Mouse (Mus musculus): Measurements from ENCODE around the gene Osbpl5.
A peak's percentile ranks its signal among the peaks of the same experiment; 100 is the strongest.

The Osbpl5 gene

GRCm38 (mm10) chr7:143756125-143757026, at the start of gene Osbpl5:
Osbpl5 (minus strand) TSS chr7:143756985.
- DNase-seq (ENCODE audit: low spot score) = no peak

DNA sequence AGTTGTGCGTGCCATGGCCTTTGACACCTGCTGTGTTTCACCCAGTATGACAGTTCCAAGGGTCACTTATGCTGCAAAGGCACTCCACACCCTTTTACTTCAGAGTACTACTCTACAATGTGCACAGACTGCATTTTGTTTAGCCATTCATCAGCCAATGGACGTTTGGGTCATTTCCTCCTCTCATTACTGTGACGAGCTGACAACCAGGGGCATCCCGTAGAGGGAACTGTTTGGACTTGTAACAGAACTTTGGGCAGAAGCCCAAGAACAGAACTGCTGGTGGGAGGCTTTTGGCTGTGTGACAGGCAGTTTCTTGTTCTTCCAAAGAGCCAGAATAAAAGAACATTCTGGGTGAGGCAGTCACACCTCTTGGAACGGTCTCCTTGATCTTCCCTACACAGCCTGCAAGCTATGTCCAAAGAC, 48.4 kb upstream of the Osbpl5 start:
- DNase-seq (ENCODE audit: low spot score) = peak; percentile 58

DNA sequence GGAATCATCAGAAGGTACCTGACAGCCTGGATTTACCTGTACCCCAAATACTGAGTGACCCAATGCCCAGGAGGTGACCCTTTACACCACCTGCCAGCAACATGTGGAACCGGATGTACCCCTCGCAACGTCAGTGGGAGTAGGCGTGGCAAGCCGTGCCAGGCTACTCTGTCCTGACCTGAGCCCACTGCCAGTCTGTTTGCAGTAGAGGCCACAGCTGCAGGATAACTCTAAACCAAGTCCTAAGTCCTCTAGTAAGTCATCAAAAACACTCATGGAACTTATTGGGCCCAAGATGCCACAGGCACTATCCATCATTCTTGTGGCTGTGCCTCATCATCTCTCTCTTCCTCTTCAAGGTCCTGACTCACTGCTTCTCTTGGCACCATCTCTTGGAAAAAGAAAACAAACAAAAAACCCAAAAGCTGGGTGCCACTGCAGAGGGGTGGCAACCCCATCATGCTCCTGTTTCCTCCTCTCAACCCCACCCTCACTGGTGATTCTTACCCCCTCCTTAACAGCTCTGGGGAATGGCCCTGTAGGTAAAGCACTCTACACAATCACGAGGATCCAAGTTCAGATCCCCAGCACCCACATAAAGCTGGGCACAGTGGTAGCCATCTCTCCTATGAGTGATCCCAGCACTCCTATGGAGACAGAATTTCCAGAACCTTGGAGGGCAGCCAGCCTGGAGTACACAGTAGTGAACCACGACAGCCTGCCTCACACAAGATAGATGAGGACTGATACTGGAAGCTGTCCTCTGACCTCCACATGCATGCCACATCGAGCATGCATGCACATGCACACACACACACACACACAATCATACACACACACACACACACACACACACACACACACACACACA, 44.6 kb upstream of the Osbpl5 start:
- no peak for DNase-seq (ENCODE audit: low spot score)

DNA sequence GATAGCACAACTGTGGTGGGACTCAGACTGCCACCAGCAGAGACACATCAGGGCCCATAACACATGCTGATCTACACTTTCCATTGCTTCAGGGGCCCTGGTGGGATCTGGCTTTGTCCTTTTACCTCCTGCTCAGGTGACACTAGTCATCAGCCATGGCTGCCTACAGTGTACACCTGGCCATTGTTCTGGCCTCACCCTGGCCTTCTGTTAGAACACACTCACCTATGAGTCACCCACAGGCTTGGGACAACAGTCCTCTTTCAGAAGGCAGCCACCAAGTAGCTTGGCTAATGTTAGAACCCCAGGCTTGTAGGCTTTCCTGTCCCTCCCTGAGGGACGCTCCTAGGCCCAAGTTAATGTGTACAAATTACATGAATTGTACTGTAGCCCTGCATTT, 44.0 kb upstream of the Osbpl5 start:
- DNase-seq (ENCODE audit: low spot score) = no peak

DNA sequence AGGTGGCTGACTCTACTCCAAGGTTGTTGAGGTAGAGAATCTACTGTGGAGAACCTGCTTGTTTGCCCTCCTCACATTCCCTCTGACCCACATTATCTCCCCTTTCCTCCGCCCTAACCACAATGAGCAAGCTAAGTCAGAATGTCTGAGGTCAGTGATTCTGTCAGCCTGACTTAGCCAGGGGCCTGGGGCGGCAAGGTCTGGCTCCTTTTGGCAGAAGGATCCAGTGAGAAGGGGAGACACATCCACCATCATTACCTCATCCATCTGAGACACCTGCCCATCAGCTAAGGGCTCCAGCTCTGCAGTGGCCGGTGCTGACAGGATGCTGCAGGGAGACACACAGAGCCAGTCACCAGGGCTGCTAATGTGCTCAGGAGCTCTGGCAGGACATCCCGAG, 42.0 kb upstream of the Osbpl5 start:
- no peak for DNase-seq (ENCODE audit: low spot score)

- DNase-seq (ENCODE audit: low spot score) = no peak
Observed at GRCm38 (mm10) chr7:143793121-143793520, 36.3 kb upstream of the Osbpl5 start.

GRCm38 (mm10) chr7:143792336-143792985, 35.7 kb upstream of the Osbpl5 start:
- no peak for DNase-seq (ENCODE audit: low spot score)

DNA sequence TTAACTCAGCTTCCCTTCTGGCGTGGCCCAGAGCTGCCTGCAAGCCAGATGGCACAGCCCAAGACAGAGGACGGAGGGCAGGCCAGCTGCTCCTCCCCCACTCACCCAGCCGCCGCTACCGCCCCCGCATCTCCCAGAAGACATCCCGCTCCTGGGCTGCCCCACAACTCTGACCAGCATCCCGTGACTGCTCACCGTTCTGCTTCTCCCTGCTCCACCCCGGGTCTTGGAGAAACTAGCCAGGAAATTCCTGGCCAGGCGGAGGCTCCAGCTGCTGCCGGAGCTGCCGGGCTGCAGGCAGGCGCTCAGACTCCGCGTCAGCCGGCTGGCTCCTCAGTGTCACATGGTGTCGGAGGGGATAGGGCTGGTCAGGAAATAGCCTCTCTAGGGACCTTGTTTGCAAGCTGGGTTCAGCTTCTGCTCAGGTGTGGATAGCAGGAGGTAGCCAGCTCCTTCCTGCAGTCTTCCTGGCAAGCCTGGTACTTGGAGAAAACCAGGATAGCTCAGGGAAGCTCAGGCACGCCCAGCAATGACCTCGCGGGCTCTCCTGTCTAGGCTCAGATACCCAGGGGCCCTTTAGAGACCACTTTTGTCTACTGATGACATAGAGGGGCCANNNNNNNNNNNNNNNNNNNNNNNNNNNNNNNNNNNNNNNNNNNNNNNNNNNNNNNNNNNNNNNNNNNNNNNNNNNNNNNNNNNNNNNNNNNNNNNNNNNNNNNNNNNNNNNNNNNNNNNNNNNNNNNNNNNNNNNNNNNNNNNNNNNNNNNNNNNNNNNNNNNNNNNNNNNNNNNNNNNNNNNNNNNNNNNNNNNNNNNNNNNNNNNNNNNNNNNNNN, 27.4 kb upstream of the Osbpl5 start, which contains the start of gene Mrgpre:
Gene Mrgpre (minus strand): TSS at position 505 of the 834 bp plus-strand sequence.
- peak; percentile 81 for DNase-seq (ENCODE audit: low spot score)

DNA sequence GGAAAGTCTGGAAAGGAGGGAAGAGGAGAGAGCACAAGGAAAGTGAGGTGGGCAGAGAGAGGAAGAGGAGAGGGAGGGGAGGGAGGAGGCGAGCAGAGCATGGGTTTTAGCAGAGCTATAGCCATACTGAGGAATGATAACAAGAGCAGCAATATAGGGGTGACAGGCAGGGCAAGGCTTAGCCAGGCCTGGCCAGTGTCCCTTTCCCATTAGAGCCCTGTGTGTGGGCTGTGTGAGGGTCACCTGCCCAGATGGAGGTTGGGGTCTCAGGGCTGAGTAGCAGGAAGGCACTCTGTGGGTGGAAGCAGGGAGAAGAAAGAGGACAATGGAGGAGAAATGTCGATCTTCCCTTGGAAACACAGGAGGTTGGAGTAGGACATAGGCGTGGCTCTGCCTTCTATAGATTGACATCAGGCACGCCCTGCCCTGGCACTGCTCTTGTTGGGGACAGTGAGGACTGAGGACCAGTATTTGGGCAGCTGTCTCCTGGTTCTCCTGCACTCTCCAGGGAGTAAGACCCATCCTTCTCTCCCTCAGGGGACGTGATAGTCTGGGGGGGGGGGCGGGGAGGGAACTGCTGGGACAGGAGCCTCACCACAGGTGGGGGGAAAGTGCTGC, 26.7 kb upstream of the Osbpl5 start:
- no peak for DNase-seq (ENCODE audit: low spot score)

- no peak for DNase-seq (ENCODE audit: low spot score)
Observed at GRCm38 (mm10) chr7:143777375-143777774, 20.6 kb upstream of the Osbpl5 start.

GRCm38 (mm10) chr7:143776137-143776536, 19.4 kb upstream of the Osbpl5 start:
- no peak for DNase-seq (ENCODE audit: low spot score)

DNA sequence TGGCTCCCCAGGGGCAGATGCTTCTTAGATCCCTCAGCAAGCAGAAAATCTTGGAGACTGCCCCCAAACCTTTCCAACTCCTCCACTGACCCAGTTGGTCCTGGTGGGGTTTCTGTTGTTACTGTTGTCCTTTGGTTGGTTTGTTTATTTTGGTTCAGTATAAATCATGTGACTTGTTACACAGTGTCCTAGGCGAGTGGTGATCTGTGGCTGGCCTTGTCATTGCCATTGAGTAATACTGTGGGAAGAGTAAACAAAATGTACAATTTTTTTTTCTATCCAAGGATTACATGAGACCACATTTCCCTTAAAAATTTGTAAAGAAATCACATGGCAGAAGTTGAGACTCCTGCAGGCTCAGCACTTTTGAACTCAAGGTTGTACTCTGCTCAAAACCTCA, 12.7 kb upstream of the Osbpl5 start:
- DNase-seq (ENCODE audit: low spot score) = no peak

DNA sequence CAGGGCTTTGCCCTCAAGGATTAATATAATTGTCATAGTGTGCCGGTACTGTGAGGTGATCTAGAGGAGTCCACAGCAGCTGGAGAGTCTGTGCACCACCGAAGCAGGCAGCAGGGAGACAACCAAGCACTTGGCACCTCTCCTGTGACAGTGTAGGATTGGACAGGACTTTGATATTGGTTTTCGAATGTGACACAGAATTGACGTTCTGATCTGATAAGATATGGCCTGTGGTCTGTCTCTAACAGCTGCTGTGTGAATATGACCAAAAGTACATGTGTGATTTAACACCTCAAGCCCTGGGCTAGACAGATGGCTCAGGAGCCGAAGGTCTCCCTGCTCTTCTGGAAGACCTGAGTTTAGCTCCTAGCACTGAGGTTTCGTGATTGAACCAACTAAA, 11.5 kb upstream of the Osbpl5 start:
- DNase-seq (ENCODE audit: low spot score) = no peak

GRCm38 (mm10) chr7:143766893-143767292, 10.1 kb upstream of the Osbpl5 start, which contains the start of gene Mrgprg:
Mrgprg (minus strand) TSS chr7:143766993.
- no peak for DNase-seq (ENCODE audit: low spot score)

DNA sequence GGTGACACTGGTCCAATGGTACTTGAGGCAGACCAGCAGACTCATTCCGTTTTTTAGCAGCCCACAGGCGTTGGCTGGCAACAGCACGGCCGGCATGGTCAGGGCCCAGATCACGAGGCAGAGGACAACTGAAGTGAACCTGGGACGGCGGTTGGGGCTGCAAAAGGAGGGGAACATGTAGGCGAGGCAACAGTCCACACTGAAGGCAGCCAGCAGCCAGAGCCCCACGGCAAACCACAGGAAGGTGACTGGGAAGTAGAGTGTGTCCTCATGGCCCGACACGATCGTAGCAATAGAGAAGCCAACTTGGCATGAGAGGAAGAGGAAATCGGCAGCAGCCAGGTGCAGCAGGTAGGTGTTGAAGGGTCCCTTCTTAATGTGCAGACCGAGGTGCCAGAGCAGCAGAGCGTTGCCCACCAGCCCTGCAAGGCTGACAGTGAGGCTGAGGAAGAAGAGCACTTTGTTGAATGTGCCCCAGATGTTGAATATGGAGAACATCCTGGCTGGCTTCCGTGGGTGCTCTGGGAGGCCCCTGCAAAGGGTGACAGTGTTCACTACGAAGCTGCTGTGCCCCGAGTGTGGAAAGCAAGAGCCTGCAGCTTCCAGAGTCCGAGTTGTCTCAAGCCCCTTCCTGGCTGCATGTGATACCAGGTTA, 8.2 kb upstream of the Osbpl5 start:
- no peak for DNase-seq (ENCODE audit: low spot score)

GRCm38 (mm10) chr7:143763794-143764193, 7.0 kb upstream of the Osbpl5 start:
- DNase-seq (ENCODE audit: low spot score) = no peak

DNA sequence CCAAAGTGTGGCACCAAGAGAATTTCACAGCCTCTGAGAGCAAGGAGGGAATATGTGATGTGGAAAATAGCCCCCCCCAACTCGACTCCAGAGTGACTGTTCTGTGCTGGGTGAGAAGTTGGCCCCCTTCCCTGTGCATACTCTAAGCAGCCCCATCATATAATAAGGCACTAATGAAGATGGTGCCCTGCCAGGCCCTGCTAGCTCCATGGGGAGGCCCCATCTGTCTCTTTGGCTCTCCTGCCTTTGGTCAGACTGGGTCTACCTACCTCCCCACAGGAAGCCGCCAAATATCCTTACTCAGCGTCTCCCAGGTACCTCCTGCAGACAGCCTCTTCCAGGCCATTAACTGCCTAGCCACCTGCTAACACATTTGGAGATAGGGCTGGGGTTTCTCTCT, 2.2 kb upstream of the Osbpl5 start:
- no peak for DNase-seq (ENCODE audit: low spot score)

- no peak for DNase-seq (ENCODE audit: low spot score)
Observed at GRCm38 (mm10) chr7:143757696-143758095, 911 bp upstream of the Osbpl5 start.

GRCm38 (mm10) chr7:143757027-143757390, 224 bp upstream of the Osbpl5 start:
- DNase-seq (ENCODE audit: low spot score) = peak; percentile 66

GRCm38 (mm10) chr7:143755357-143756124, 1.2 kb downstream of the Osbpl5 start:
- DNase-seq (ENCODE audit: low spot score) = peak; percentile 76
